Mouse (Mus musculus): Measurements from ENCODE around the gene Ap1ar. TPM values are rescaled to one million over a fixed set of nuclear protein-coding genes. Genes with fewer than 3 reads are reported as not detected.
A peak's percentile ranks its signal among the peaks of the same experiment; 100 is the strongest.

Gene Ap1ar
- polyA plus RNA-seq, 2 experiments from 2014 or later = 22.0 to 42.2 TPM

DNA sequence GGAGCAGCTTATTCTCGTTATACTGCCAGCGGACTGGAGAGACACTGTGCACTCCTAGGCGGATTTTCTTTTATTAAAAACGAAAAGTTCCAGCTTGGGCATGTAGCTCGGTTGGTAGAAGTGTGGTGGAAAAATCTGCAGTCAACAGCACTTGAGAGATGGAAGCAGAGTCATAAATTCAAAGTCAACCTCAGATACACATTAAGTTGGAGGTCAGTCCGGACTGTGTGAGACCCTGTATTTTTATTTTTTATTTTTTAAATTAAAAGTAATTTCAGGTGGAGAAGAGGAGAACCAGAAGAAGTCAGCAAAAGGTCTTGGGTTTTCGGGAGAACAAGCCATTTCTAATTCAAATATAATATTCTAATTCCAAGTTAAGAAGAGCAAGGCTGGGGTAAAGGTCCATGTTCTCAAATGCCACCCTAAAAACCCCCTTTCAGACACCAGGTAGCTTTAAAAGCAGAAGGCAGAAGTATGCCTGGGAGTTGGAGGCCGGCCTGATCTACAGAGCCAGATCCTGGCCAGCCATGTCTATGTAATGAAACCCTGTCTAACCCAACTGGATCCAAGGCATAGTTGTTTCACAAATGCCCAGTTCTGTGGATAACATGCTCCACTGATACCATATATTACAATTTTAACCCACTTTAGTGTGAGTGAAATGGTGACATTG is 785 bp upstream of the Ap1ar start:
- ATAC-seq = no peak

DNA sequence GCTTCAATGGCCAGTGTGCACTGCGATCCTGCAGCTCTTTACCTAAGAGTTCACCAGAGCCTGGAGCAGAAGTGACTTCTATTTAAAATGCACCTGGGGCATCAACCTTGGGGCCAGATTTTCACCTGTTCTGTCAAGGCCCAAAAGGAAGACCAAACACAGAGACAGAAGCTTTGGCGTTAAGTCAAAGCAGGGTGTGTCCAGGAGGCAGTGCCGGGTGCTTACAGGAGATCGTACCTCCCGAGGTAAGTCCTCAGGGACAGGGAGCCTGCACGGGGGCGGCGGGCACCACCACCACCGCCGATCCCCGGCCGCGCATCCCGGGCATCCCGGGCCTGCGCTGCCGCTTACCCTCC is 547 bp downstream of the Ap1ar start:
- no peak for ATAC-seq

DNA sequence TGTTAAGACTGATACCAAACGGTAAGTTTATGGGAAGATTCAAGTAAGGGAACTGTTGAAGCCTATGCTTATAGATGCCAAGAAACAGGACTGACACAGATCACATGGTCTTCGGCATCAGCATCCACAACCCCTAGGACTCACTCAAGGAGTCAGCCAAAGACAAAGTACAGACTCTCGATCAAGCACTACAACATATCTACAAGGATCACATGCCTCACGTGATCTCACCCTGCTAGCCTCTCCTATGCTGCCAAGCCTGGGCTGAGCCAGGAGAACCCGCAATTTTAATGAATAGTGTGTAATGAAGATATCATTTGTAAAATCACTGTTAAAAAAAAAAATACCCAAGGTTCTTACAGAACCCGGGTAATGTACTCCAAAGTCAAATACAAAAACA is 1.7 kb downstream of the Ap1ar start:
- ATAC-seq = no peak

DNA sequence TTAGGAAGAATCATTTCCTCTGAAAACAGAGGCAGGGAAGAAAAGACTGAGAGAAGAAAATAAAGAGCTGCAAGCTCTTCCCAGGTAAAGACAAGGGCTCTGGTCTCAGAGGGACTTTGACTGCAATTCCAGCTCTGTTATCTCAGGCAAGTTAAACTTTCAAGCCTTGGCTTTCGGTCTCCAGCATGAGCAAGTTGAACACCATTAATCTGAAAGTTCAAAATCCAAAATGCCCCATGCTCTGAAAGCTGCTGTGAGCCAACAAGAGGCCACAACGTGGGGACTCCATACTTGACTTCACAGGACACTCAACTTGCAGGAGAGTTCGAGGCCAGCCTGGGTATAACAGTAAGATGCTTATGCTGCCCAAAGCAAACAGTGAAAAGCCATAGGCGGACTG is 3.3 kb downstream of the Ap1ar start:
- ATAC-seq = no peak

DNA sequence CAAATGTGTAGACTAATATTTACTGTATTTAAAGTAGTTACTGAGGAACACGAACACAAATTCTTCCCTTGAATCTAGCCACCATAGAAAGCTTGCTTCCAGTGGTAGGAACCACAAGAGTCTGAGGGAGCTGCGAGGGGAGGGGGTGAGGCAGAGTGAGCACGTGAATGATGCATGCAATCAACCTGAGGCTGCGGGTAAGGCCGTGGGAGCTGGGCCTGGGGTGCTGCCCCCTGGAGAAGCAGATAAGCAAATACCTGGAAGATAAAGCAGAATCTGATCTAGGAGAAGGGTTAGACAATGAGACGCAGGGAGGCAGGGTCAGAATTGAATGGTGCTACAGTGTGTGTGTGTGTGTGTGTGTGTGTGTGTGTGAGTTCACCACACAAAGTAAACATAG is 6.2 kb downstream of the Ap1ar start:
- no peak for ATAC-seq

DNA sequence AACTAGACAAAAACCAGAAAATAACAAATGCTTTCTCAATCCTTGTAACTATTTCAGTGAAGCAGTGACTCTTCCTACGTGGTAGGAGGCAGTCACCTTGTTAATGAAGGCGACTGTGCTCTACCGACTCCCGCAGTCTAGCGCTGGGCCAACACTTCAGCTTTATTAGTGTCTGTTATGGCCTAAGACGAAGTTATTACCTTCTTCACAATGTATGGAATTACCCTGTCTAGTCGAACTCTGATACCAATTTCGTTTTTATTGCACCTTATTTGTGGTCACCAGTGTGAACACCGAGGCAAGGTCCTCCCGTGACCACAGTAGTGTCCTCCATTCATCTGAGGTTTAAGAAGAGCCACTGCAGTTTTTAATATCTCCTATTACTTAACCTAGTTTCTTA is 7.1 kb downstream of the Ap1ar start:
- no peak for ATAC-seq

DNA sequence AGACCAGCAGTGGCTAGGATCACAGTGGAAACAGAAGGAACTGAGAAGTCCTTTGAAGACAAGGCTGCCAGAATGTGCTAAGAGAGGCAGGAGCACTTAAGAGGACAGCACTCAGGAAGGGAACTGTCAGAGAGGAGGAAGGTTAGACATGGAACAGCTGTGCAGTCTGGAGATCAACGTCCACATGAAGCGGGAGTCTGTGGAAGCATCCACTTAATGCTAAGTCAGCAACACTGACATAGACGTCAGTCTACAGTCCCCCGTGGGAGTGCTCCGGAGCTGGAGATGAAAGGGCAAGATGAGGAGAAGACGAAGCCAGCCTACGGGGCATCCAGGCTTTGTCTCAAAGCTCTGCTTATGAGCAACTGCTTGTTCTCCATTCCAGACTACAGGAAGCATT is 10.2 kb downstream of the Ap1ar start:
- ATAC-seq = no peak

DNA sequence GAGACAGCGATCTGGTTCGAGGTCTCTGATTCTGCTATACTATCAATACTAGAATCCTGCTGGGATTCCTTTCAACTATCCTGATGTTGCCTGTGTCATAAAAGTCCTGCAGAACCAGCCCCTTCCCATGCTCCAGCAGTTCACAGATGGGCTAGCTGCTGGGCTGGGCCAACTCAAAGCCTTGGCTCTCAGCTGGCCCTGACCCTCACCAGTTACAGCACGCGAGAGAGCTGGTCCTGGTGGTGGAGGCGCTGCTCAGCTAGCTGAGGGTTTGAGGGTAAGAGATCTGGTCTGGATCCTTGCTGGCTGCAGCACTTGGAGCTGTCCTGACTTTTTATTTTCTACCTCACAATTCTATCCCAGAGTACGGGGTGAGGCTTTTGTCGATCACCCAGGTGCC is 10.8 kb downstream of the Ap1ar start:
- no peak for ATAC-seq

DNA sequence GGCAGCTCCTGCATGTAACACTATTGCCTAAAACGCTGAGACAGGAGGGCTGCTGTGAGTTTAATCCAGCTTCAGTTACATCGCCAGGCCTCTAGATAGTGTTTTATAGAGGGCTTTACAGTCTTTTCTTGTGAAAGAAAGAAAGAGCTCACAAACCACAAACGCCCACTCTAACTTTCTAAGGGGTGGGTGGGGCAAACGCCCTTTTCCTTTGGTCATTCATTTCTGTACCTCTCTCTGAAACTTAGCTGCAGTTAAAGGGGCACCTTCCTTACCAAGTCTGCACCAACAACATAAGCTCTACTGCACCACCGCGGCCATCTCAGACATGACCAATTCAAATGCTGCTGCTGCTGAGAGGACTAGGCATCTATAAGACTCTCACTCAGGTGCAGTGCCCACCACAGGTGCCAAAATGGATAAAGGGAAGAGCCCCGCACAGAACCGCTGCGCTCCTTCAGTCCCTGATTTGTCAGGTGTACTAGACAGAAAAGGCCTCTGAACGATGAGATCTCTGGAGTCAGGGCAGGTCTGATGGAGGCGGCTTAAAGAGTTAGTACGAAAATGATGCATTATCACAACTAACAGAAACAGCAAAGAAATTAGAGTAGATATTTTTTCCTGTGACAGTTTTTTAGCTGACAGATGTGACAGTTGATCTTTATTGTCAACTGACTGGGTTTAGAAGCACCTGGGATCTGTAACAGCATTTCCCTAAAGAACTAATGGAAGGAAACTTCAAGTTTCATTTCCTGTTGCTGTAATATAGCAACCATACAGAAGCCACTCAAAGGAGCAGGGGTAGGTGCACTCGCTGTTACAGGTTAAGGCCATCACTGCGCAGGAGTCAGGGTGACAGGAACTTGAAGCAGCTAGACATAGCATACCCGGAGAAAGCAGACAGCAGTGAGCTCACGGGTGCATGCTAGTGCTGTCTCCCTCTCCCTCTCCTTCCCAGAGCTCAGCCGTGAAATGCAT is 13.1 kb downstream of the Ap1ar start:
- peak; percentile 92 for ATAC-seq

DNA sequence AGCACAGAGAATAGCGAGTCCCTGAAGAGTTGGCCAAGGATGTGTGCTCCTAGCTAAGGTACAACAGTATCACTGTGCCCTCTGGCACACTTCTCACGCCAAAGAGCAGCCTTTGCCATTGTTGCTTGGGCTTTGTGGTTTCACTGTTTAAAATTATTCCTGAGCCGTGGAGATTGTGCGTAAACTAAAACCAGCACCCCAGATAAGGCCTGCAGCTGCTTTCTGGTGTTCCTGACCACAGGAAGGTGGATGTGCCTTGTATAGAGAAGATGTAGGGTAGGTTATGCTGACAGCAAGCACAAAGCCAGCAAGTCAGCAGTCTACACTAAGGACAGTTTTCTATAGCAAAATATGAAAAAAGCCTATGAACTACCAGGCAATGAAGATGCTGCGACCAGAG is 16.1 kb downstream of the Ap1ar start:
- ATAC-seq = no peak

DNA sequence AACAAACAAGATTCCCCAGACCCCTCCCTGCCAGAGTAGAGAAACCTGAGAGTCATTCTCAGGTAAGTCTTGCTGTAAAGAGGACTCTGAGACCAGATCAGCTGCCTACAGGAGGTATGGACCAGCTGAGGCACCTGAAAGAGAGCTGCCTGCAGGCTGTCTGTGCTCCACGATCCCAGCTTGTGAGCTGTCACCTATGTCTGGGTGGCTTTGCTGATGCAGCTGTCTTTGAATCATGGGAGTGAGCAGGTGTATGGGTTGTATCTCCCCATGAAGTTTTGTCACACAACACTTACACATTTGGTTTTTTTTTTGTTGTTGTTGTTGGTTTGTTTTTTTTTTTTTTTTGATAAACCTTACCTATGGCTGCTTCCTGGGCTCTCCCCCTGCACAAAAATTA is 16.9 kb downstream of the Ap1ar start:
- no peak for ATAC-seq

DNA sequence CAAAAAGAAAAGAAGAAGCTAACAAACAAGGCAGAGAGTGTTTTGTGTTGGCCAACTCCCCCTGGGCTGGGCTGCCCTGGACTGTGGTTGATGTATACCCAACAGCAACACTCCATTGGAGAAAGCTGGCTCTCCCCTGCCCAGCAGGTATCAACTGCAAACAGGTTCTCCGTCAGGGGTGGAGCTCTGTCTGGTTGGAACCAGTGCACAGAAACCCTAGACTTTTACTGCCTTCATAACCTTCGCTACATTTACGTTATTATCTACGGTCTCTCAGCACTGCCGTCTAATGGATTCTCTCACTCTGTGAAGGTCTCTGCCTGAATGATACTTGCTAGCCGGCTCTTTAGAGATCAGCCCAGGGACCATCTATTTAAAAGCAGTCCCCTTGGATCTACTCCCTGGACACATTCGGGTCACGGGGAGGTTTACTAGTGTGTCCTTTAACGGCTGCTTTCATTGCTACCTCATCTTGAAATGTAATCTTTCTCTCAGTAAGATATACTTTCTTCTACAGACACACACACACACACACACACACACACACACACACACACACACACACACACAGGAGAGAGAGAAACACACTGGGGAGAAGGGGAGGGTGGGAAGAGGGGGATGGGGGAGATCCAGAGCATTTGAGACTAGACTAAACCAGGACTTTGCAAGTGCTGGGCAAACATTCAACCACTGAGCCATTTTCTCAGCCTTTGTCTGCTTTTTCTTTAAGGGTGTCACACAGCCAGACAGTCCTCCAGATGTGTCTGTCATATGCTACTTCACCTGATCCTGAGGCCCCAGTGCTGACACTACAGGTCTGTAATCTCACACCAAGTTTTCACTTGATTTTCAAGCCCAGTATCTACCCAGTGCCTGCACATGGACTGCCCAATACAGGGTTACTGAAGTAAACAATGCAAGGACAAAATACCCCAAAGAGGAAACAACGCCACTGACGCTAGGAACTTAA is 18.3 kb downstream of the Ap1ar start:
- ATAC-seq = no peak

DNA sequence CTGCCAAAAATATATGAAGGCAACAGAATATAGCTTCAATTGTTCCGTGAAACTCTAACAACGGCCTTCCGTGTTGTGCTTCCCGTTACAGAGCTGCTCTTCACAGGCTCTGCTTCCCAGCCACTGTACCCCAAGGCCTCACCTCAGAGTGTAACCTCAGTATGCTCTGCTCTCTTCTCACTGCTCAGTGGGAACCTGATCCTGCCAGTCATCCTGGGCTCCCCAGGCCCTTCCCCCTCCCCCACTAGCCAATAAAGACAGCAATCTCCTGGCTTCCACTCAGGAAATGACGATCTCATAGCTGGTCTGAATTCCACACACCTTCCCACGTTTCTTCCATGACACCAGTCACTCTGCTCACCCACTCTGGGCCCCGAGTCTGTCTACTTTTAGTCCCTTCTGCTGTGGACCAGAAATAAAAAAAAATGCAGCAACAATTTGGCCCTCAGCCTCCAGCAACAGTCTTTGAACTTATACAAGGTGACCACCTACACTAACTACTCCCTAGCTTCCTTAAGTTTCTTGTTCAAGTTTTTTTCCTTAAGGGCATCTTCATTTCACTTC is 20.1 kb downstream of the Ap1ar start:
- ATAC-seq = no peak

DNA sequence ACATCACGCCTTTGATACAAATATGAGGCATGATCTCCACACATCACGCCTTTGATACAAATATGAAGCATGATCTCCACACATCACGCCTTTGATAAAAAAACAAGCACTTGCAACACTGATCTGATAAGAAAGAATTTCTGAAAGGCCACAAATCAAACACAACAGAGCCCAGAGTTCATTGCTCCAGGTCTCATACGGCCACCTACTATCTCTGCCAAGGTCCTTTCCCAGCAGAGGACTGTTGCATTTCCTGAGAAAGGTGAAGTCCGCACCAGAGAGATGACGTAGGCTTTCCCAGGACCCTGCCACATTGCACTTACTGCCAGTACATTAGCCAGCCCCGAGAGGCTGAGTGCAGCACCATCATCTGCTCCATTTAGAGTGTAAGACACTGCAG is 28.2 kb downstream of the Ap1ar start:
- ATAC-seq = no peak

DNA sequence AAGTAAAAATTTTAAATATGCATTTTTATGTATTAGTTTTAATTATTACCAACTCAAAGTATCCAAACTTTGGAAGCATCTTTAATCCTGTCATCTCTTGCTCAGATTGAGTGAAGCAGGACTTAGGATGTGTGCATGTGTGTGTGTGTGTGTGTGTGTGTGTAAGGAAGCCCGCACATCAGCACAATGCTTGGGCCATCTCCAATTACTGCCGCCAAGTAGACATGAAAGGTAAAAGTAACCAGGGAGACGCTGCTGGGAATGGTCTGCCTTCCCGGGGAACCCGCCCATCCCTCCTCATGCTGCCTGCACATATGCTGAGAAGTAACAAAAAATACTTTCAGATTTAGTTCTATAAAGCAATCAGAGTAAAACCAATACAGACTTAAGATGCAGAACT is 29.5 kb downstream of the Ap1ar start:
- ATAC-seq = no peak

DNA sequence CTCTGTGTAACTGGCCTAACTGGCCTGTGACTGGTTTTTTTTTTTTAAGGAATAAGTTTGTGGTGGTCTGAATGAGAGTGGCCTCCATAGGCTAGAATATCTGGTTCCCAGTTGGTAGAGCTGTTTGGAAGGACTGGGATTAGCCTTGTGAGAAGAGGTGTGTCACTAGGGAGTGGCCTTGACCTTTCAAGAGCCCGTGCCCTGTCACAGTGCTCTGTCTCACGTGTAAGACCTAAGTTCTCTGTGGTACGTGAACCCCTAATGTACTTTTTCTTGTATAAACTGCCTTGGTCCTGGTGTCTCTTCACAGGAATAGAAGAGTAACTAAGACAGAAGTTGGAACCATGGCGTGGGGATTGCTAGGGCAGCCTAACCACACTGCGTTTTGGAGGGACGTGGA is 31.3 kb downstream of the Ap1ar start:
- ATAC-seq = no peak

DNA sequence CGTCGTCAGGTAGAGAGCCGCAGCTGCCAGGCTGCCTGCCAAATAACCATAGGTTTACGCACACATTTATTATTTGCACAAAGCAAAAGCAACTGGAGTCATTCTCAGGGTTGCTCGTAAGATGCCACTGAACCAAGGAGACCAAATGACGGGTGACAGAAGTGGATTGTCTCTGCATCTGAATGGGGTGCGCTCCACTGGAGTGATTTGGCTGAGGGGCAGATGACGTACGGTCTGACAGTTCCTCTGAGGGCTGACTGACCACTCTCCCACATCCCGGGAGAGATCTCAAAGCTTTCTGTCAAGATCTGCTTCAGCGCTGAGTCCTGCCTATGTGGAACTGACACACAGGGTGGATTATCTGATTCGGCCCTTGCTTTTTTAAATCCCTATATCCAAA is 32.3 kb downstream of the Ap1ar start:
- no peak for ATAC-seq

DNA sequence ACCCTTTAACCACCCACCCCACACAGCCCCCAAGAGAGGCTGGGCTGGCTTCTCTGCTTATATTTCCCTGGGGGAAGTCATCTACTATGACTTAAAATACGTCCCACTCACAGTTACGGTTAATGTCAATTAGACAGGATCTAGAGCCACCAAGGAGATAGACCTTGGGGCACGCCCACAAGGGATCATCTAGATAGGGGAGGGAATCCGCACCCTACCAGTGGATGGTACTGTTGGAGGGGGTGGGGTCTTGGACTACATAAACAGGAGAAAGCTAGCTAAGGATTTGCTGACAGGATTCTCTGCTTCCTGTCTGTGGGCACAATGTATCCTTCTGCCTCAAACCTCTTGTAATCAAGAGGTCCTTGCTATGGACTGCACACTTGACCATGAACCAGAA is 32.9 kb downstream of the Ap1ar start:
- ATAC-seq = no peak

DNA sequence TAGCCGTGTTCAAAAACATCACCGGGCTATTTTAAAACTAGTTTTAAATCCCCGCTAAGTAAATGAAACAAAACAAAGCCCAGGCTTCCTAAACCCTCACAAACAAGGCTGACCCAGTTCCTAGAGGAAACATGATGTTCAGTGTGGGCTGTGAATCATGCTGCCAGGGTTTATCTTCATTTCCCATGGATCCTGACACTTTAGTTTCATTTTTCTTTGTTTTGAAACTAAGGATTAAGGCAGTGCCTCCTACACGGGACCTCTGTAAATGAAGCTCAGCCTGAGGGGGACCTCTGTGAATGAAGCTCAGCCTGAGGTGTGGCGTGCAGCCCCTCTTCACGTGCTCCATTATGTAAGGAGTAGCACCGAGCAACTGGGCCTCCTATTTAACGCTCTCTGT is 34.5 kb downstream of the Ap1ar start:
- no peak for ATAC-seq

DNA sequence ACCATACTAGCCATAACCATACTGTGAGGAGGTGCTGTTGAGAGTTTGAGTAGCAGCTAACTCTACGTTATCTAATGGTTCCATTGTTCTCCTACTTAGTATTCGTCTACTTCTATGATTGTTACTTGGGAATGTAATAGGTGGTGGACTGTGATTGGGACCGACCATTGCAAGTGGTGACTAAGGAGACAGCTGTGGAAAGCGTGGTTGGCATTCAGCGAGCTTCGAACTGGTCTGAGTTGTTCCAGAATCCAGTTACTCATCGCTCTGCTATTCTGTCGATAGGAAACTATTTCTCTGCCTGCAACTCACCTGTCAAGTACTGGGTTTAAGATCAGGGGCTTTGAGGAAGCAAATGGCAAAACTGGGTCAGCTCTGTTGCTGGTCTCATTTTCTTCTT is 36.2 kb downstream of the Ap1ar start:
- no peak for ATAC-seq

DNA sequence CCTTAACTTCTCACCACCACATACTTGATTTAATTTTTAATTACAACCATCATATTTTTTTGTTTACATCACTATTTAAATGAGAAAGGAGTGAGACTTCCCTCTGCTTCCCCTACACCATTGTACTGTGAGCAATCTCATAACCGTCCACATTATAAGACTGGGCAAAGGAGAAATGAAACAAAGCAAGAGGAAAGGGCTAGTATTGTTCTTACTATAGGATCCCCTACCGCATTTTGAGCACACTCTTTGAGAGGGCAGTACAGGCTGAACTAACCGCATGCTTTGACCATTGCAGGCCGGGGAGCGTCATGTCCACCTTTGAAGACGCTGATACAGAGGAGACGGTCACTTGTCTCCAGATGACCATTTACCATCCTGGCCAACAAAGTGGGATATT is 41.1 kb downstream of the Ap1ar start:
- ATAC-seq = no peak

DNA sequence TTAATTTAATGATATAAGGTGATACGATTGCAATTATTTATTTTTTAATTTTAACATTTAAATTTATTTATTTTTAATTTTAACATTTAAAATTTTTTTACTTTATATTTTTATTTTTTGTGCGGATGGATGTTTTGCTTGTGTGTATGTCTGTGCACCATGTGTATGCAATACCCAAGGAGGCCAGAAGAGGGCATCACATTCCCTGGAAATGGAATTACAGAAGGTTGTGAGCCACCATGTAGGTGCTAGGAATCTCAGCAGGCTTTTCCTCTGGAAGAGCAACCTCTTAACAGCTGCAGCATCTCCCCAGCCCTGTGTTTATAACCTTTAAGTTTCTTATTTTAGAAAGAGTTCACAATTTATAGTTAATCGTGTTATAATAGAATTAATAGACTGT is 41.6 kb downstream of the Ap1ar start:
- ATAC-seq = no peak

DNA sequence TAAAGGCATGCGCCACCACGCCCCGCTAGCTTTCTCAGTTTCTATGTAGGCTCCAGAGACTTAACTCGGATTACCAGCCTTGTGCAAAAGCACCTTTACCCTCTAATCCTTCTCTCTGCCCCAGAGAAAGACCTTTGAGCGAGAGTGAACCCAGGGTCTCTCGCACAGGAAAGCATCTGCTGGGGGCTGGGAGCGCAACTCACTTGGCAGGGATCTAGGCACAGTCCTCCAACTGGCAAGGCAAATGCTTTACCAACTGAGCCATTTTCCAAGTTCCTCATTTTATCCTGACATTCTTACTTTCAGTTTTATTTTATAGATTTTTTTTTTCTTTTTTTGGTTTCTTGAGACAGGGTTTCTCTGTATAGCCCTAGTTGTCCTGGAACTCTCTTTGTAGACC is 44.3 kb downstream of the Ap1ar start:
- ATAC-seq = no peak
